Mouse (Mus musculus) kidney, adult 11 months (tissue): ENCODE results near the gene Khsrp.

Experiments used
- DNase-seq: peaks from one replicate; pipeline ENCODE4 v3.0.0; 2022

The Khsrp gene

DNA sequence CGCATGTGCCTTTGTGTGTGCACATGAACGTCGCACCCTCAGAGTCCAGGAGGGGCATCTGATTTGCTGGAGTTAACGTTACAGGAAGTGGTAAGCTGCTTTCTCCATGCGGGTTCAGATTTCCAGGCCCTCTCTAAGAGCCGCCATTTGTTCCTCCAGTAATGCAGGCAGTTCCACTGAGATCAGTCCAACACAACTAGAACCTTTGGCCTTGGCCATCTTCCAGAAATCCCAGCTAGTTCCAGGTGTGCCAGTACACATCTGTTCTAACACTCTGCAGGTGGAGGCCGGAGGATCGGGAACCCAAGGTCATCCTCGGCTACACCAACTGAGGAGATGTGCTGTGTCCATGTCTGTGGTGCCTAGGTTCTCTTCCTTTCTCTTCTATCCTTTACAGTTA, 46.4 kb downstream of the Khsrp start:
- no peak for DNase-seq

DNA sequence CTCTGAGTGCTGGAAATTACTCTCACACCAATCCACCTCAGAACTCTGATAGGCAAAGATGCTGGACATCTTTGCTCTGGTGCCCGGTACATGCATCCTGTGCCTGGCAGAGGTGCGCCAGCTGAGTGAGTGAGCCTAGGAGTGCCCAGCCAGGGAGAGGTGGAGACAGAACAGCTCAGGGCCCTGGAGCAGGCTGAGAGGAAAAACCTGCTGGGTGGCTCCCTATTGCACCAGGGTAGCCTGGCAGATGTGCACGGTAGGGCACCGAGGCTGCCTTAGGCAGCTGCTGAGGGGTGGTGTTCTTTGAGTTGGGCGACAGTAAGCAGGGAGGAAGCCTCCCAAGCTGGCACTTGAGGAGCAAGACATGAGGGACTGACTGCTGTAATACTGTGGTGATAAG, 49.3 kb downstream of the Khsrp start, which contains the start of gene Acer1:
Gene Acer1 (minus strand): TSS at position 114 of the 400 bp plus-strand sequence.
- no peak for DNase-seq

DNA sequence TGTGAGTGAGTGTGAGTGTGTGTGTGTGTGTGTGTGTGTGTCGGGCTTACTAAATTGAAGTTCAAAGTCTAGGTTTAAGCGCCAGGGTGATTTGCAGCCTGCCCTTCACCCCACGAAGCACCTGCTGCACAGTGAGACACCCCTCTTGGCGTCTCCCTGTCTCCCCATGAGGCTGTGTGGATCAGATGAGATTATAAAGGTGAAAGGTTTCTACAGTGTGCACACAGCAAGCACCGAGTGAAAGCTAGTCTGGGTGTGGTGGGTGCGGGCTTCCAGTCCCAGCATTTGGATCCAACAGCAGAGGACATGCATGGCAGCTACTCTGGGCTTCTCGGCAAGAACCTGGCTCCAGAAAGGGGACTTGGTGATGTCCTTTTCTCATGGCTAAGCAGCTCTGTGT, 50.3 kb downstream of the Khsrp start:
- no peak for DNase-seq

DNA sequence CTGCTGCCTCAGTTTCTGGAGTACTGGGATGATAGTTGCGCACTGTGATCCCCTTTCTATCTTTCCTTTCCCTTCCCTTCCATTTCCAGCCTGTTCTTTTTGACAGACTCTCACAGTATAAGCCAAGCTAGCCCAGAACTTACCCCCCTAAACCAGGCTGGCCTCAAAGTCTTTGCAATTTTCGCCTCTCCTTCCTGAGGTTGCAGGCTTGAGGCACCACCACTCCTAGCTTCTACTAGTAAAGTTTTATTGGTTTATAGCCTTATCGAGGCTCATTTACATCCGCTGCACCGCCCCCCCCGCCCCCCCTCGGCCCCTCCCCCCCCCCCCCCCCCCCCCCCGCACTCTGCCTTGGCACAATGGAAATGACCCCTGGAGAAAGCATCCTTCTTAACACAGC, 51.8 kb downstream of the Khsrp start:
- no peak for DNase-seq

DNA sequence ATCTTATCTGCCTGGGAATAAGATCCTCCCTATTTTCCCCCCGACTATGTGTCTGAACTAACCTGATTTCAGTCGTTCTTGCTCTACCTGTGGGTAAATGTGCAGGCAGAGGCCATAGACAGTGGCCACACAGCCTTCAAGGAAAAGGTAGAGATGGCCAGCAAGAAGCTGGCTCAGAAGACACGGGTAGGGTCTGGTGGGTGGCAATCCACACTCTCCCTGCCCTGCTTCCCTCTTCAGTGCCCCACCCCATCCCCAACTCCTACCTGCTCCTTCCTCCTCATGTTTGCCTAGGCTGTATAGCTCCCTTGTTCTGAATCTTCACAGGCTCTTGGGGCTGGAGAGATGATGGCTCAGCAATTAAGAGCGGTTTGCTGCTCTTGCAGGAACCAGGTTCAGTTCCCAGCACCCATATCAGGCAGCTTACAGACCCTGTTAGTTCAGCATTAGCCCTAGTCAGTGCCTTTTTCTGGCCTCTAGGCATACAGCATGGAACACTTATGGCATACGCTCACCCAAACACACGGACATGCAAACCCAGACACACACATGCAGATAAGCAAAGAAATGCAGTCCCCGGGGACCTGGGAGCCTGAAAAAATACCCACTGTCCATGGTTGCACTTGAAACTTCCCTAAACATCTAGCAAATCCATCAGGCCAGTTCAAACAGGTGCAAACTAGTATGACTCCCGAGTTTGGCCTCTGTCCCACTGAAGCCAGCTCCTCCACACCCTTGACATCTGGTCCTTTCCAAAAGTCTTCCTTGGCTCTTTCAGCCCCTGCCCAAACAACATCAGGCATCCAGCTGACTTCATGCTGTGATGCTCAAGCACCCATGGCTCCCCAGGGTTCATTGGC, 54.6 kb downstream of the Khsrp start:
- DNase-seq, result no peak

DNA sequence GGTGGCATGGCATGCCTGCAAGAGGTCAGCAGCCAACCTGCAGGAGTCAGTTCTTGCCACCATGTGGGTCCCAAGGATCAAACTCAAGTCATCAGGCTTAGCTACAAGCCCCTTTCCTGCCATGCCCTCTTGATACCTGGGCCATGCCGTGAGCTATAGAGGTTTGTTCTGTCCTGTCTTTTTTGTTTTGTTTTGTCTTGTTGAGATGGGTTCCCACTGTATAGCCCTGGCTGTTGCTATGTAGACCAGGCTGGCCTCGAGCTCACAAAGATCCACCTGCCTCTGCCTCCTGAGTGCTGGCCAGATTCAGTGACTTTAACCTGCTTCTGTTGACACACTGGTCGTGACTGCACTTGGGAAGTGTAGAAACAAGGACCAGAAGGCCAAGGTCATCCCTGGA, 55.9 kb downstream of the Khsrp start:
- no peak for DNase-seq

DNA sequence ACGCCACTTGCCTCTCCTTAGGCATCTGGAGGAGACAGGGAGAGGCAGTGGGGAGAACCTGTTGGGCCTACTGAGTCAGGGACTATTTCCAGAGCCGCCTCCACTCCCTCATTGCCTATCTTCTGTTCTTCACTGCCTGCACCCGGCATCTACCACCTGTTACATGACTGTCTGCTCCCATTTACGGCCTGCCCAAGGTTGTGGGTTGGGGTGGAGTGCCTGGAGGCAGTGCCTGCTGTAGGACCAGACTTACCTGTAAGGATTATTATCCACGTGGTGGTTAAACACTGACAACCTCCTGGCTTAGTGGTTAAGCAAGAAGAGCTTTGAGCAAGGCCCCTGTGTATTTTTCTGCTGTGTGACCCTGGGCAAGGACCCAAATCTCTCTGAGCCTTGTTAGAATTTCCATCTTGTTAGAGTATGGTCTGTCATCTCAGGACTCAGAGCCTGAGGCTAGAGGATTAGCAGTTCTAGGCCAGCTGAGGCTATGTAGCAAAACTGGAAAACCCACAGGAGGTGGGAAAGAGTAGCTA, 56.5 kb downstream of the Khsrp start:
- no peak for DNase-seq

DNA sequence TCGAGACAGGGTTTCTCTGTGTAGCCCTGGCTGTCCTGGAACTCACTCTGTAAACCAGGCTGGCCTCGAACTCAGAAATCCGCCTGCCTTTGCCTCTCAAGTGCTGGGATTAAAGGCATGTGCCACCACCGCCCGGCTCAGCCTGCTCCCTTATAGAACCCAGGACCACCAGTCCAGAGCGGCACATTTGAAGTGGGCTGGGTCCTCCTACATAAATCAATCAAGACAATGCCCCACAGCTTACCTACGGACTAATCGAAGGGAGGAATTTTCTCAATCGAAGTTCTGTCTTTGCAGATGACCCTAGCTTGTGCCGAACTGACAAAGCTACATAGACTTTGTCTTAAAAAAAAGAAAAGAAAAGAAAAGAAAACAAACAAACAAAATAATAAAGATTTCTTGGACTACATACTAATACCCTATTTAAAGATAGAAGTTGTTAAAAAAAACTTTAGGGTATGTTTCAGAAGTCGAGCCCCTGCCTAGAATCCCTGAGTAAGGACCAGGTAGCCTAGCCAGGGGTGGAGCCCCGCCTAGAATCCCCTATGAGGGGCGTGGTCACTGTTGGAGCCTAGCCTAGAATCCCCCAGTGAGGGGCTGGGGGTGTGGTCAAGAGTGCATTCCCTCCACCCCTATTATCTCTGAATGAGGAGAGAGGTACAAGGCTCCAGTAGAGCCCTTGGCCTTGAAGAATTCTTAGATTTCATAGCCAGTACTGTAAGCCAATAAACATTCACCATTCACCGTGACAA, 57.2 kb downstream of the Khsrp start:
- DNase-seq, result no peak
